Mouse (Mus musculus): Measurements from ENCODE around the gene Samd14. TPM values are rescaled to one million over a fixed set of nuclear protein-coding genes. Genes with fewer than 3 reads are reported as not detected.

The Samd14 gene
- polyA plus RNA-seq, 2 experiments = 25.5 to 46.0 TPM

DNA sequence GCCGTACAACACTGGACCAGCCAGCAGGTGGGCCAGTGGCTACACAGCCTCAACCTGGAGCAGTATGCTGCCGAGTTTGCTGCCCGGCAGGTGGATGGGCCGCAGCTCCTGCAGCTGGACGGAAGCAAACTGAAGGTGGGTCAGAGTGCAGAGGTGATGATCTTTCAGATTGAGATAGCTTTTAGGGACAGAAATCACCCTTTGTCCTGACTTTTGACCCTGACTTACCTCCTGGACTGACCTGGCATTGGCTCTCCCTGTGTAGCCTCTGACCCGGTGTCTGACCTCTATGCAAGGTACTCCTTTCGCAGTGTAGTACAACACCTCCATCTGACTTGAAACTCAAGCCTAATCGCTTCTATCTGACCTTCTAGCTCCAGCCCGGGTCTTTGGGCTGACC is 13.8 kb downstream of the Samd14 start:
- Histone ChIP-seq H3K27ac (replicated peaks; ENCODE audit: low read depth, low read length) (no peak overlapping the region), H3K9me3 (ENCODE audit: control insufficient read depth, low read length) (no peaks in the 10 kb centered on the region), H3K4me2 (replicated peaks; ENCODE audit: low read depth, low read length, severe bottlenecking) (no peak overlapping the region), H3K4me3 (replicated peaks; ENCODE audit: low read length) (no peak overlapping the region), H3K4me1 (ENCODE audit: control insufficient read depth, insufficient read depth, low read length) (no peaks in the 10 kb centered on the region), H3K9ac (ENCODE audit: low read depth, low read length, severe bottlenecking) (no peak overlapping the region), H3K36me3 (ENCODE audit: control insufficient read depth, insufficient read depth, low read length) (peaks cover 79% of the 10 kb centered on the region), H3K27me3 (ENCODE audit: control insufficient read depth, insufficient read depth, low read length) (no peaks in the 10 kb centered on the region)
- ATAC-seq (ENCODE audit: low FRiP score, low read depth) (no peak), DNase-seq (ENCODE audit: low spot score) (no peak)
- 97% methylated on average over 9 of the region's 9 CpGs for WGBS
- TF ChIP-seq POLR2A (IDR thresholded peaks at IDR 0.05; ENCODE audit: borderline replicate concordance, extremely low read depth, insufficient read depth, insufficient read length) = no peak

DNA sequence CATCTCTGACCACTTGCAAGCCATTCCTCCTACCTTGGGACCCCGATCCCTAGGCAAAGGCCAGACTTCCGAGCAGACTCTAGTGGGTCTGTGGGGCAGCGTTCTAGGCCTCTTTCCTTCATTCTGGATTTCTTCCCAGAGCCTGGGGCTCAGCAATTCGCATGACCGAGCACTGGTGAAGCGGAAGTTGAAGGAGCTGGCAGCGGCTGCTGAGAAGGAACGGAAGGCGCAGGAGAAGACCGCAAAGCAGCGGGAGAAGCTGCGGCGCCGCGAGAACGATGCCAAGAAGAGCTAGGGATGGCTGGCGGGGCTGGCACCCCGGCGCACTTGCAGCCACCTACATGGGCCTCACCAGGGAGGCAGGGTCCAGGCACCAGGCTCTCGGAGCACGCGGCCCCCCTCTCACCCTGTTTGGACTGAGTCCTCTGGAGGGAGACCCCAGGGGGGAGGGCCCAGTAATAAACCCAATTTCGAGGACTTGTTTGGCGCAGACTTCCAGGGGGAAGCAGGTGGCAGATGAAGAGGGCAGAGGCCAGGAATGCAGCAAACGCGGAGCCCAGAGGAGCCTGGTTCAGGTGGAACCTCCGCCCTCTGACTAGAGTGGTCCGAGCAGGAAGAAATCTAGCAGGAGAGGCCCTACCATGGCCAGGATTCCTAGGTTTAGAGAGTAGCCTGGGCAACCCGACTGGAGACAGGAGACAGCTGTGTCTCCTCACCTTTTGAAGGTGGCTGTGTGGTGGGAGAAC is 14.9 kb downstream of the Samd14 start:
- DNase-seq (ENCODE audit: low spot score) (no peak), ATAC-seq (ENCODE audit: low FRiP score, low read depth) (no peak)
- Histone ChIP-seq H3K9me3 (ENCODE audit: control insufficient read depth, low read length) (no peaks in the 10 kb centered on the region), H3K4me3 (replicated peaks; ENCODE audit: low read length) (no peak overlapping the region), H3K36me3 (ENCODE audit: control insufficient read depth, insufficient read depth, low read length) (peaks cover 74% of the 10 kb centered on the region), H3K4me1 (ENCODE audit: control insufficient read depth, insufficient read depth, low read length) (no peaks in the 10 kb centered on the region), H3K27me3 (ENCODE audit: control insufficient read depth, insufficient read depth, low read length) (no peaks in the 10 kb centered on the region), H3K4me2 (replicated peaks; ENCODE audit: low read depth, low read length, severe bottlenecking) (no peak overlapping the region), H3K9ac (ENCODE audit: low read depth, low read length, severe bottlenecking) (no peak overlapping the region), H3K27ac (replicated peaks; ENCODE audit: low read depth, low read length) (no peak overlapping the region)
- WGBS = 72% methylated on average over 27 of the region's 29 CpGs
- no peak for TF ChIP-seq POLR2A (IDR thresholded peaks at IDR 0.05; ENCODE audit: borderline replicate concordance, extremely low read depth, insufficient read depth, insufficient read length)

DNA sequence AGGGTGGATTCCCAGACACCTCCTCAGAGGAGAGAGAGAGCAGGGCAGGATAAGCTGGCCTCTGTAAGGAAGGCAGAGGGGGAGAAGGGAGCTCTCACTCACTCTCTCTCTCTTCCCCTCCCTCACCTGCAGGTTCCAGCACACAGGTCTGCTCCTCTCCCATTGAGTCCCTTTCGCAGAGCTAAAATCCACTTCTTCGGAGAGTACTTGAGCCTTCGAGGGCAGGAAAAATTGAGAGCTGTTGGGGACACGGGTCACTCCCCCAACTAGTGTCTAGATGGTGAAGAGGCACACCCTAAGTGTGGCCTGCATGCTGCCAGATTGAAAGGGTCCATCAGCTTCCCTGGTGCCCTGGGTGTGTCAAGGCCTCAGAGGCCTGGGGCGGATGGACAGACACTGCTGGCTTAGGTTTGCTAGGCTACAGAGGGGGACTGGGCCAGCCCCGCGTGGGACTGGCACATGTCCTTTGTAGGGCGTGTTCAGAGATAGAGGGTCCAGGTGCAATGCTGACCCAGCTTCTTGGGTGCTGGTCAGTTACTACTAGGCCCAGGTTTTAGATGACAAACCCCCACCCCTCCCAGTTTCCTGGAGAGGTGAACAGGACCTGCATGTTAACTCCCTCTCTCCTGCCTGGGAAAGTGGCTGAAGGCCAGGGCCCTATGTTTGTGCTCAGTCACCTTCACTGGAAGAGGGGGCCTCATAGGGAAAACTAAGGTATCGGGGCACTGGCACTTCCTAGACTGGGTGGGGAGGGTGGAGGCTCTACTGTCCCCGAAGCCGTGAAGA is 15.7 kb downstream of the Samd14 start:
- Histone ChIP-seq H3K36me3 (ENCODE audit: control insufficient read depth, insufficient read depth, low read length) (peaks cover 66% of the 10 kb centered on the region), H3K4me2 (replicated peaks; ENCODE audit: low read depth, low read length, severe bottlenecking) (no peak overlapping the region), H3K27me3 (ENCODE audit: control insufficient read depth, insufficient read depth, low read length) (no peaks in the 10 kb centered on the region), H3K9me3 (ENCODE audit: control insufficient read depth, low read length) (no peaks in the 10 kb centered on the region), H3K4me1 (ENCODE audit: control insufficient read depth, insufficient read depth, low read length) (no peaks in the 10 kb centered on the region), H3K9ac (ENCODE audit: low read depth, low read length, severe bottlenecking) (no peak overlapping the region), H3K27ac (replicated peaks; ENCODE audit: low read depth, low read length) (no peak overlapping the region), H3K4me3 (replicated peaks; ENCODE audit: low read length) (no peak overlapping the region)
- ATAC-seq (ENCODE audit: low FRiP score, low read depth) = no peak
- TF ChIP-seq POLR2A (IDR thresholded peaks at IDR 0.05; ENCODE audit: borderline replicate concordance, extremely low read depth, insufficient read depth, insufficient read length) = no peak
- DNase-seq (ENCODE audit: low spot score) = no peak
- WGBS = 93% methylated on average over 11 of the region's 11 CpGs

DNA sequence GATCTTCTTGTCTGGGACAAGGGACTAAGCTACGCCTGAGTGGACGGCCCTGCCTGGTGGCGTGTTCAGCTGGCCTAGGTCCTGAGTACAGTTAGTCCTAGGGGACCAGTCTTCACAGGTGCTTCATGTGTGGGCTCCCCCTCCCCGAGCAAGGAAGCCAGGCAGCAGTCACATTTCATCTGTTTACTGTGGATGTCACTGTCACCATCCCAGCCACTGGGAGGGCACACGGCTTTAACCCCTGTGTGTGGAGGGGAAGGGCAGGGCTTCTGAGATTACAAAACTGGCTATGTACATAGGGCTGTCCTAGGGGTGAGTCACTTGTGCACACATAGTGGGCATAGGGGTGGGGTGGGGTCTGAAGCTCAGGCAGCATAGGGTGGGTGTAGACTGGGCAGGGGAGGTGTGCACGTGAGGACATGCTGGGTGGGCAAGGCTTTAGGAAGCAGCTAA is 16.4 kb downstream of the Samd14 start:
- H3K9me3 ChIP-seq (ENCODE audit: control insufficient read depth, low read length) = no peaks in the 10 kb centered on the region
- no peak overlapping the region for H3K4me3 ChIP-seq (replicated peaks; ENCODE audit: low read length)
- no peak overlapping the region for H3K4me2 ChIP-seq (replicated peaks; ENCODE audit: low read depth, low read length, severe bottlenecking)
- no peak overlapping the region for H3K27ac ChIP-seq (replicated peaks; ENCODE audit: low read depth, low read length)
- WGBS = 74% methylated on average over 6 of the region's 6 CpGs
- H3K27me3 ChIP-seq (ENCODE audit: control insufficient read depth, insufficient read depth, low read length) = no peaks in the 10 kb centered on the region
- ATAC-seq (ENCODE audit: low FRiP score, low read depth) (no peak), DNase-seq (ENCODE audit: low spot score) (no peak)
- H3K4me1 ChIP-seq (ENCODE audit: control insufficient read depth, insufficient read depth, low read length) = no peaks in the 10 kb centered on the region
- no peak overlapping the region for H3K9ac ChIP-seq (ENCODE audit: low read depth, low read length, severe bottlenecking)
- peaks cover 65% of the 10 kb centered on the region for H3K36me3 ChIP-seq (ENCODE audit: control insufficient read depth, insufficient read depth, low read length)
- TF ChIP-seq POLR2A (IDR thresholded peaks at IDR 0.05; ENCODE audit: borderline replicate concordance, extremely low read depth, insufficient read depth, insufficient read length) = no peak

GRCm38 (mm10) chr11:95026849-95027248 is 17.2 kb downstream of the Samd14 start:
- H3K9ac ChIP-seq (ENCODE audit: low read depth, low read length, severe bottlenecking) = no peak overlapping the region
- H3K27ac ChIP-seq (replicated peaks; ENCODE audit: low read depth, low read length) = no peak overlapping the region
- H3K36me3 ChIP-seq (ENCODE audit: control insufficient read depth, insufficient read depth, low read length) = peaks cover 61% of the 10 kb centered on the region
- 87% methylated on average over 6 of the region's 6 CpGs for WGBS
- ATAC-seq (ENCODE audit: low FRiP score, low read depth) (no peak), DNase-seq (ENCODE audit: low spot score) (no peak)
- no peak for TF ChIP-seq POLR2A (IDR thresholded peaks at IDR 0.05; ENCODE audit: borderline replicate concordance, extremely low read depth, insufficient read depth, insufficient read length)
- H3K4me2 ChIP-seq (replicated peaks; ENCODE audit: low read depth, low read length, severe bottlenecking) = no peak overlapping the region
- no peak overlapping the region for H3K4me3 ChIP-seq (replicated peaks; ENCODE audit: low read length)
- no peaks in the 10 kb centered on the region for H3K4me1 ChIP-seq (ENCODE audit: control insufficient read depth, insufficient read depth, low read length)
- no peaks in the 10 kb centered on the region for H3K9me3 ChIP-seq (ENCODE audit: control insufficient read depth, low read length)
- H3K27me3 ChIP-seq (ENCODE audit: control insufficient read depth, insufficient read depth, low read length) = no peaks in the 10 kb centered on the region

All from limb, embryonic 14.5 days (tissue).